Mouse (Mus musculus): ENCODE data around the gene 4833427G06Rik.

Gene 4833427G06Rik

GRCm38 (mm10) chr9:51060601-51061000, 41.3 kb downstream of the 4833427G06Rik start, which contains the start of gene Btg4:
Gene Btg4 (plus strand): TSS chr9:51060901.
- no peak for DNase-seq

GRCm38 (mm10) chr9:51058951-51059521, 42.8 kb downstream of the 4833427G06Rik start:
- DNase-seq = no peak

GRCm38 (mm10) chr9:51056360-51057324, 45.2 kb downstream of the 4833427G06Rik start:
- peak in 1 of 2 experiments; percentile 17 for DNase-seq

DNA sequence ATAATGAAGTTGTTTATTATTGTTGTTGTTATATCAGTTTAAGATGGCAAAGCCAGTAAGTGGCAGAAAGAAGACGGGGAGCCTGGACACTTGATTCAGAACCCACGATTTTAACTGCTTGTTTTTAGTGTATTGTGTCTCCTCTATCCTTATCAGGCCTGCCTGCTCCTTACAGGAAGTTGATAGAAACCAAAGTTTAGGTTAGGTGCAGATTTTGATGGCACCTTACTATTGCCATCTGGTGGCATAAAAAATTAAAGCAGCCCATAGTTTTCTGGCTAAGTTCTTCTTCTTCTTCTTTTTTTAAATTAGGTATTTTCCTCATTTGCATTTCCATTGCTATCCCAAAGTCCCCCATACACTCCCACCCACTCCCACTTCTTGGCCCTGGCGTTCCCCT, 49.7 kb downstream of the 4833427G06Rik start:
- no peak for DNase-seq

DNA sequence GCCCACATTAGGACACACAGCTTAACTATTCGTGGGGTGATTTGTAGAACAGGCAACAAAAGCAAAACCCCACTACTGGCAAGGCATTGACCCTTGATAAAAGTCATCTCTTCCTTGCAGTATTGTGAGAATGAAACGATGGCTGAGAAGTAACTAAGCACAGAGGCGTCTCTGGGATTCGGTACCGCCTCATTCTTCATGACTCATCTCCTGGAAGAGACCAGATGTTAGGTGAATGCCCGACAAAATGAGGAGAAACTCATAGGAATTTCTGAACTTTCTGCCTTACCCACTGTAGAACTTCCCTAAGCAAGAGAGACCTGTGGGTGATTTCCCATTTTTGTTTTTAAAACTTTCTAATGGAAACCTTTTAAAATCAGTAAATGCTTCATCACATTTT, 59.7 kb downstream of the 4833427G06Rik start:
- no peak for DNase-seq

- DNase-seq = no peak
These were observed 60.3 kb downstream of the 4833427G06Rik start for GRCm38 (mm10) chr9:51041491-51041980.

DNA sequence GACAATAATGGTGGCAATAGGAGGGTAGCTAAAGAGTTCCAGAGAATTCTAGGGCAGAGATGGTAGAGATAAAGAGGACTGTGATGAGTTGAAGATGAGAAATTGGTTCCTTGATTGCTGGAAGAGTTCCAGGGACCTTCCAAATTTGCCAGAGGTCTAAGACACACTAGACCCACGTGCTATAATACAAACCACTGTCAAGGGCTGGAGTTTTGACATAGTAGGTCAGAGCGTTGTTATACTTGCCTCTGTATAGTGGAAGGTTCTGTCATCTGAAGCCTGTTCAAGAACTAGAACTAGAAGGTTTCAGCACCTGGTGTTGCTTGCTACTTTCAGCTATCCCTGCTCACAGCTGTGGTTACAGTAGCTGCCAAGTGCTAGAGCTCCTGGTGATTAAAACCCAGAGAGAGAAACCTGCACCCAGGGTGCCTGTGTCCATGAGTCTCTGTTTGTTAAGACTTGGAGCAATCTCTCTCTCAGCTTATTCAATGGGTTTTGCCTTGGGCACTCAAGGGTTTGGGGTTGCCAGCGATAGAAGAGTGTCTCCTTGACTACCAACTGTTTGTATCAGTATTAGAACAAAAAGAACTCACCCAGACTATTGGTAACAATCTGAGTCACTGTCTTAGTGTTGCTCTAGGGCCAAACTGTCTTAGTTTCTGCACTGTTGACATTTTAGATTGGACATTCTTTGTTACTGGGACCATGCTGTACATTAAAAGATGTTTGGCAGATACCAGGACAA, 68.9 kb downstream of the 4833427G06Rik start:
- DNase-seq = no peak

DNA sequence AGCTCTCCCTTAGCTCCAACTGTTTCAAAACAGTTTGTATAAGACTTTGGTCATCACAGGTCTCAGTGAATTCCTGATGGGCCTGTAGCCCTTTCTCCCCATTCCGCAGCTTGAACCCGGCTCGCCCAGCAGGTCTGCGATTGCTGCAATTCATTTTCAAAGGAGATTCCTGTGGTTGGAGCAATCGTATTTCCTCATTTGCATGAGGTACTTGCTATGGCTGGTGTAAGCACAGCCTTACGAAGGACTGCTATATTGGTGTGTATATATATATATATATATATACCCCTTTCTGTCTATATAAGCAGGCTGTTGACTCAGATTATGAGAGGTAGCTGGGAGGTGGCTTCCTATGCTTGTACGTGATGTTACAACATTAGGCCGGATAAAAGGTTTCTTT, 69.6 kb downstream of the 4833427G06Rik start:
- no peak for DNase-seq

- DNase-seq = no peak
These were observed 70.3 kb downstream of the 4833427G06Rik start for GRCm38 (mm10) chr9:51031603-51032002.

Measured in kidney, postnatal 25 days (tissue).